Mouse (Mus musculus): Measurements from ENCODE around the gene Zfp428.

DNA sequence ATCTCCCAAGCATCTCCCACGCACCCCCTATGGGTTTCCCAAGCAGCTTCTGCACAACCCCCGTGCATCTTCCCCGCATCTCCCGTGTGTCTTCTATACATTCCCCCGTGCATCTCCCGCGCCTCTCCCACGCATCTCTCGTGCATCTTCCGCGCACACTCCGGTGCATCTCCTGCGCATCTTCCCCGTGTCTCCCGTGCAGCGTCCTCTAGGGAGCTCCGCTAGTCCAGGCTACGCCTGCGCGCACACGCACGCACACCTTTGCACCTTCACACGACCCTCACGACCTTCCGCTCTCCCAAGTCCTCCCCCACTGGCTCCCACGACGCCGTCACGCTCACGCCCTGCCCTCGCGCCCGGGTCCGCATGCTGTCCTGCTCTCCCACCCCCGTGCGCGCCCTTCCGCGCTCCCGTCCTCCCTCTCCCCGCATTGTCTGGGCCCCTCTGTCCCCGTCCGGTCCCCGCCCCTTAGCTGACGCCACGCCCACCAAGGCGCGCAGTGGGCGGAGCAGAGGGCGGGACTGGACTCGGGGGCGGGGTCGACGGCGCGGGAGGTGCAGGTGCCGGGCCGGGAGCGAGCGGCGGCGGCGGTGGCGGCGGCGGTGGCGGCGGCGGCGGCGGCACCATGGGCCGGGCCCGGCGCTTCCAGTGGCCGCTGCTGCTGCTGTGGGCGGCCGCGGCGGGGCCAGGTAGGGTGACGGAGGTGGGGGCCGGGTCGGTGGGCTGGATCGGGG lies 25.2 kb upstream of the Zfp428 start, which contains the start of gene Cadm4:
- TF ChIP-seq CTCF (IDR thresholded peaks at IDR 0.05; ENCODE audit: low read depth, low read length): no peak
- TF ChIP-seq POLR2A (IDR thresholded peaks at IDR 0.05; ENCODE audit: extremely low read depth, insufficient read depth, low read length): no peak
